Mouse (Mus musculus) fibroblast of lung, adult 2 months (primary cell): ENCODE measurements at regions not wholly inside any gene's neighbourhood (a gene's known extent, or its start where the extent isn't known, plus 50 kb on each side); places are given as distances from the start of the nearest gene placed in this dataset.
A peak's percentile ranks its signal among the peaks of the same experiment; 100 is the strongest.

Experiments used
- DNase-seq: peaks from one replicate; pipeline ENCODE4 v3.0.0-alpha.2; 2011; ENCODE audit warnings: low read depth

- no peak for DNase-seq
Observed at GRCm38 (mm10) chr8:116290671-116291245, 214.0 kb upstream of the Dynlrb2 start.

GRCm38 (mm10) chr8:116289237-116289636 lies 215.5 kb upstream of the Dynlrb2 start:
- DNase-seq, result no peak

- no peak for DNase-seq
Observed at GRCm38 (mm10) chr8:116283990-116284389, 220.8 kb upstream of the Dynlrb2 start.

GRCm38 (mm10) chr8:116282341-116282740 lies 222.4 kb upstream of the Dynlrb2 start:
- no peak for DNase-seq

GRCm38 (mm10) chr8:116275014-116275413 lies 229.8 kb upstream of the Dynlrb2 start:
- no peak for DNase-seq

- DNase-seq, result no peak
Observed at GRCm38 (mm10) chr8:116271238-116271637, 233.5 kb upstream of the Dynlrb2 start.

- no peak for DNase-seq
Observed at GRCm38 (mm10) chr8:116269393-116269792, 235.4 kb upstream of the Dynlrb2 start.

GRCm38 (mm10) chr8:116268685-116269084 lies 236.1 kb upstream of the Dynlrb2 start:
- DNase-seq, result no peak

GRCm38 (mm10) chr8:116268161-116268560 lies 236.6 kb upstream of the Dynlrb2 start:
- no peak for DNase-seq

GRCm38 (mm10) chr8:116267021-116267420 lies 237.8 kb upstream of the Dynlrb2 start:
- DNase-seq, result no peak

- no peak for DNase-seq
Observed at GRCm38 (mm10) chr8:116265591-116265990, 239.2 kb upstream of the Dynlrb2 start.

GRCm38 (mm10) chr8:116264078-116264477 lies 240.7 kb upstream of the Dynlrb2 start:
- DNase-seq, result no peak

- peak; percentile 25 for DNase-seq
Observed at GRCm38 (mm10) chr8:116261286-116261685, 243.5 kb upstream of the Dynlrb2 start.

GRCm38 (mm10) chr8:116255398-116255797 lies 249.4 kb upstream of the Dynlrb2 start:
- DNase-seq, result no peak

- no peak for DNase-seq
Observed at GRCm38 (mm10) chr8:116252455-116253216, 252.1 kb upstream of the Dynlrb2 start.

- no peak for DNase-seq
Observed at GRCm38 (mm10) chr8:116248398-116248797, 256.4 kb upstream of the Dynlrb2 start.

- no peak for DNase-seq
Observed at GRCm38 (mm10) chr8:116243493-116243892, 261.3 kb upstream of the Dynlrb2 start.

GRCm38 (mm10) chr8:116242972-116243371 lies 261.8 kb upstream of the Dynlrb2 start:
- no peak for DNase-seq

GRCm38 (mm10) chr8:116241987-116242242 lies 262.9 kb upstream of the Dynlrb2 start:
- DNase-seq, result no peak

- no peak for DNase-seq
Observed at GRCm38 (mm10) chr8:116241146-116241986, 263.4 kb upstream of the Dynlrb2 start.

GRCm38 (mm10) chr8:116238670-116239069 lies 266.1 kb upstream of the Dynlrb2 start:
- no peak for DNase-seq

GRCm38 (mm10) chr8:116237561-116238100 lies 267.1 kb upstream of the Dynlrb2 start:
- DNase-seq, result no peak

- no peak for DNase-seq
Observed at GRCm38 (mm10) chr8:116229654-116230136, 275.1 kb upstream of the Dynlrb2 start.
